Mouse (Mus musculus) right cerebral cortex, postnatal 25 days (tissue): ENCODE results near the gene Mbnl1.

Experiments used
- DNase-seq: peaks from one replicate; pipeline ENCODE4 v3.0.0; 2022

The Mbnl1 gene

DNA sequence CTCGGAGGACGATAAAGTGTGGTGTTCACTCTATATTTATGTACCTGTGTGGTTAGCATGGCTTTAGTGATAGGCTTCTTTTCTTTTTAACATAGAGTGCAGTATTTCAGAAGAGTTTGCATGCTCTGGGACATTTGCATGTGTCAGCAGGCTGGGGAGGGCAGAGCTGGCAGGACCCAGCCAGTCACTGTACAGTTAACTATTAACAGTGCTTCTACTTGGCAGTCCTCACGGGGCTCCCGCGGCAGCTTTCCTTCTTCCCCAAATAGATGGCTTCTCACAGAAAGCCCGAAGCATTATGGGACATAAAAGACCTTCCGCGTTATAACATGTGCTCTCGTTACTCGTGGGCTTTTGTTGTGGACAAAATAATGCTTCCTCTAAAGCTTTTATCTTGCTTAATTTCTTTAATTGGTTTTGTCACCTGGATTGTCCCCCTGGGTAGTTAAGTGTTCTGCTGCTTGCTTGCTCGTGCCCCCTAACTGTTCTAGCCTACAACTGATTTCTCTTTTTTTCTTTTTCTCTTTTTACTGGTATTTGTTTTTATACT, 142.5 kb downstream of the Mbnl1 start:
- DNase-seq: no peak

DNA sequence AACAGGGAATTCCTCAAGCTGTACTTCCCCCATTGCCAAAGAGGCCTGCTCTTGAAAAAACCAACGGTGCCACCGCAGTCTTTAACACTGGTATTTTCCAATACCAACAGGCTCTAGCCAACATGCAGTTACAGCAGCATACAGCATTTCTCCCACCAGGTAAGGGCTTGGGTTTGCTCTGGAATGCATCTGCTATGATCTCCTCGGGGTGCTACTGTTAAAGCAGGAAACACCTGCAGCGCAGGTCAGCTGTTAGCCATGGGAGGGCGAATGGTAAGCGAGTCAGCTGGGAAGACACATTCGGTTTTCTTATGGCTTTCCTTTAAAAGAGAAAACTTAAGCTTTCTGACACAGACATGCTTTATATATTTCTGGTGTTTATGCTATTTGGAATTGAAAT, 143.0 kb downstream of the Mbnl1 start:
- no peak for DNase-seq

GRCm38 (mm10) chr3:60616147-60616546, 143.5 kb downstream of the Mbnl1 start:
- no peak for DNase-seq

- DNase-seq: no peak
Measured at GRCm38 (mm10) chr3:60617643-60618042, 145.0 kb downstream of the Mbnl1 start.

DNA sequence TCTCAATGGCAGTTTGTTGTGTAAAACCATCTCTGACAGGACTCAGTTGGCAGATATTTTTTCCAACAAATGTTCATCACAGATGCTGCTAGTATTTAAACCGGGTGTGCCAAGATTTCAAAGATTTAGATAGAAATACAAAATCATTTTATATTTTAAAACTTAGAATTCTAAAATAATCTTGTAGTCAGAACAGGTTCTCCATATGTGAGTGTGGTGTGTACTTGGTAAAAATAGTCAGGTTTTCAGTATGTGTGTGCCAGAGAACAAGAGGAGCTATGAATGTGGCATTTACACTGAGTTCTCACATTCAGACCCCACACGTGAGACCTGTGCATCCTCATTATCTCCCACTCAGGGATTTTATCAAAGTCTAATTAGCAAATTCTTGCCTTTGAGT, 147.6 kb downstream of the Mbnl1 start:
- no peak for DNase-seq

DNA sequence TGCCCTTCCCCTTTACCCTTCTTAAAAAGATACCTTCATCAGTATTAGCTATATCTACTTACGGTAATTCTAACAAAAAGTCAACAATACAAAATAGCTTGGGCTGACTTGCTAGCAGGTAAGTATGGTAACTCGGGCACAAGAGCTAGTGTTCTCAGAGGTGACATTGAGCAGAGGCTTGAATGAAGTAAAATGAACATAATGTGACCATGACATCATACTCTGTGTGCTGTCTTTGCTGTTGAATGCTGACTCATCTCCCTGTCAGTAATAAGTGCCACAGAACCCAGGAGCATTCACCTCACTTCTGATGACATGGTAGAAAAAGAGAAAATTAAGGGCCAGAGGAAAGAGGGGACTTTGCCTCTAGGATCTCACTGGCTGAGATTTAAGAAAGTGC, 158.6 kb downstream of the Mbnl1 start:
- DNase-seq: no peak

DNA sequence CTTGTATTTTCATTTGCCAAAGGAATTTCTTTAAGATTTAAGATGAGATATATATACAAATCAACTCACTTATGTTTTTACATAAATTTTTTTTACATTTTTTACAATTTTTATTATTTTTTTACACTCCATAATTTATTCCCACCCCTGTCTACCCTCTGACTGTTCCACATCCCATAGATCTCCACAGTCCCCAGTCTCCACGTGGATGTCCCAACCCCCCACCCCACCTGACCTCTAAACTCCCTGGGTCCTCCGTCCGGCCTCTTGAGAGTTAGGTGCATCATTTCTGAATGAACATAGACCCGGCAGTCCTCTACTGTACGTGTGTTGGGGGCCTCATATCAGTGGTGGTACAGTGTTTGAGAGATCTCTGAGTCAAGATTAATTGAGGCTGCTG, 159.1 kb downstream of the Mbnl1 start:
- DNase-seq: no peak

GRCm38 (mm10) chr3:60632796-60633466, 160.3 kb downstream of the Mbnl1 start:
- no peak for DNase-seq

GRCm38 (mm10) chr3:60638530-60638929, 165.9 kb downstream of the Mbnl1 start:
- DNase-seq: no peak

GRCm38 (mm10) chr3:60639135-60639534, 166.5 kb downstream of the Mbnl1 start:
- no peak for DNase-seq

DNA sequence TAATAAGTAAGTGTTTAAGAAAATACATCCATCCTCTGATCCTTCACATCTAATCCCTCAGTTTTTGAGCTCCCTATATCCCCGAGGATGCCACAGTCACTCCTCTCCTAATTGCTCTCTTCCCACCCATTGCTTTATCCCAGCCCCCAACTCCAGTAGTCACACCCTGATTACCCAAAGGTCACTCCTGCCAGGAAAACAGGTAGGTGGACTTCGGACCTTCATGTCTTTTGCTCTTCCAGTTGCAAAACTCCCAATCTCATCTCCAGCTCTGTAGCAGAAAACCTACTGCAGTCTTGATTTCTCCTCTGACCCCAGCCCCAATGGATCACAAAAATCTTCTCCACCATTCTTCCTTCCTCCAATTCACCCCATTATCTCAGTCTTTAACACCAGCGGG, 169.6 kb downstream of the Mbnl1 start:
- DNase-seq: no peak

DNA sequence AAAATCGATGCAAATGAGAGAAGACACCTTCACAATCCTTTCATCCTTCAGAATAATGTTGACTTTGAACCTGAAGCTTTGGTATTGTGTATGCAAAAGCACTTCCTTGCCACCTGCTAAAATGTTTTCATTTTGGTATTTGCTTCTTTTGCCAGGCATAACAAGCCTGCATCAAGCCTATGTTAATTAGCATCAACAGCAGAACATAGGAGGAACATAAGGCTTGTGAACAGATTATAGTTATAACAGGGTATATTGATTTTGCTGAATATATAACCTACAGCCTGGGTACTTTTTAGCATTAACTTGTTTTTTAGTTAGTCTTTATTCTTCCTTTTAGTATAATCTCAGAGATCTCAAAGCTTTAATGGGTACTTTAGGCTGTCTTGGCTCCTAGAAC, 172.9 kb downstream of the Mbnl1 start:
- no peak for DNase-seq

DNA sequence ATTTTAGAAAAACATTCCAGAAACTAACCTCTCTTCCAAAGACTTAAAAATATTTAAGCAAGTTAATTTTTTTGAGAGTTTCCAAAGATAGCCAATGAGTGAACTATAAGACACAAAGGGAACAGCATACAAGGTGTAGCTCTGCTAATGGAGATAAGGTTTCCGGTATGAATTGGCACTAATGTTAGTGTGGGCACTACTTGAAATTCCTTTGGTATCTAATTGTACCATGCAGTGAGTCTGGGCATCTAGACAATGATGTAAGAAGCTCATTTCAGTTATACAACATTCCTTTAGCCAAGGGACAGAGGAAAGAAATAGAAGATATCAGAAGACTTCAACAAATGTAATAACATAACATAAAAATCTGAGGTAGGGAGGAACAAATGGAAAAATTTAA, 175.7 kb downstream of the Mbnl1 start:
- DNase-seq: no peak

GRCm38 (mm10) chr3:60660762-60661161, 188.1 kb downstream of the Mbnl1 start:
- no peak for DNase-seq
